Mouse (Mus musculus) heart, adult 10 weeks (tissue): ENCODE data around the gene Pkmyt1. TPM values are rescaled to one million over a fixed set of nuclear protein-coding genes. Genes with fewer than 3 reads are reported as not detected.

Source experiments
- polyA plus RNA-seq: library from polyadenylated mRNA; stranded (reverse); fragments of 350-450 nt; fragmentation: Illumina TruSeq; extraction: RNeasy Lipid Tissue Mini Kit (QIAGEN cat#74804); gene quantifications from one replicate; pipeline ENCODE4 v1.2.3, GENCODE M21; 2014; ENCODE audit warnings: low read depth, low replicate concordance

The Pkmyt1 gene
- polyA plus RNA-seq, result 2.4 TPM

DNA sequence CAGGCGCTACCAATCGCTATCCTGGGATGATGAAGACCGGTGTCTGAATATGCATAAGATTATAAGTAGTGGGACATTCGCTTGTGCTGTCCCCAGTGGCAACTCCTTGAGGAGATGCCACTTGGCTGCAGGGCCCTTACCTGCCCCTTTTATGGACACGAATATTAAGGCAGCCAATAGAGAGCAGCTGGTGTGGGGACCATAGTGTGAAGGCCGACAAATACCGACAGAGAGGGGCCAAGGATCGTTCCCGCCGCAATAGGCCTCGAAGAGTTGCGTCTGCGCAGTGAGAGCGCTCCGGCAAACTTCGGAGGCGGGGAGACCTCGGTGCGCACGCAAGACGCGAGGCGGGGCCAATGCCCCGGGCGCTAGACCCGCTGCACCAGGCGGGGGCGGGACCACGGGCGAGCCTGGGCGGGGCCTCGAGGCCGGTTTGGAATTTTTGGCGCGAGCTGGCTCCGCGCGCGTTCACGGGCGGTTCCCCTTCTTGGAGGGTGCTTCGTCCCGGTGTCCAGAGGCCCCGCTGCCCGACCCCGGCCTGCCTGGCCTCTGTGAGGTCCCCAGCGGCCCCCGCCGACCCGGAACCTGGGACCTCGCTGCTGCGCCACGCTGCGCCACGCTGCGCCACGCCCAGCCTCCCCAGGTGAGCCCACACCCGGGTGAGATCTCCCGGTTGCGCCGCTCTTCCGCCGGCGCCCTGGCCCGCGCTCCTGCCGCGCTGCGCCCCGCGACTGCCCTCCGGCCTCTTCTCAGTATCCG lies at the start of gene Pkmyt1:
Pkmyt1 (plus strand) TSS at position 338 of the 759 bp plus-strand sequence.

DNA sequence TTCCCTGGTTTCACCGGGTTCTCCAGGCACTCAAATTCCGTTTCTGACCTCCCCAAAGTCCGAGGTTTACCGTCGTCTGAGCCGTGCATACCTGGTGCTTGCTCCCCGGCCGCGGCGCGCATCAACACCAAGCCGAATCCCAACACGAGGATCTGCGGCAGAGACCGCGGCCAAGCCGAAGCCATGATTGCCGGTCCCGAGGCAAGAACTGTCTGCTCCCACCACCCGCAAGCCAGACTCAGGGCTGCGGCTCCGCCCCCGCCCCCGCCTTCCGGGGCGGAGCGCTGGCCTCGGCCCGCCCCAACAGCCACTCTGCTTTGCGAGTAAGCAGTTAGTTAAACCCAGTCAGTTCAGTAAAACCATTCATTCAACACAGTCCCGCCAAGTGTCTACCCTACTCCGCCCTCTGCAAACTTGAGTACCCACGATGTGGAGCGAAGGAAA lies 48.9 kb upstream of the Pkmyt1 start, which contains the start of gene Tnfrsf12a:
Tnfrsf12a (minus strand) TSS at position 233 of the 444 bp plus-strand sequence.

DNA sequence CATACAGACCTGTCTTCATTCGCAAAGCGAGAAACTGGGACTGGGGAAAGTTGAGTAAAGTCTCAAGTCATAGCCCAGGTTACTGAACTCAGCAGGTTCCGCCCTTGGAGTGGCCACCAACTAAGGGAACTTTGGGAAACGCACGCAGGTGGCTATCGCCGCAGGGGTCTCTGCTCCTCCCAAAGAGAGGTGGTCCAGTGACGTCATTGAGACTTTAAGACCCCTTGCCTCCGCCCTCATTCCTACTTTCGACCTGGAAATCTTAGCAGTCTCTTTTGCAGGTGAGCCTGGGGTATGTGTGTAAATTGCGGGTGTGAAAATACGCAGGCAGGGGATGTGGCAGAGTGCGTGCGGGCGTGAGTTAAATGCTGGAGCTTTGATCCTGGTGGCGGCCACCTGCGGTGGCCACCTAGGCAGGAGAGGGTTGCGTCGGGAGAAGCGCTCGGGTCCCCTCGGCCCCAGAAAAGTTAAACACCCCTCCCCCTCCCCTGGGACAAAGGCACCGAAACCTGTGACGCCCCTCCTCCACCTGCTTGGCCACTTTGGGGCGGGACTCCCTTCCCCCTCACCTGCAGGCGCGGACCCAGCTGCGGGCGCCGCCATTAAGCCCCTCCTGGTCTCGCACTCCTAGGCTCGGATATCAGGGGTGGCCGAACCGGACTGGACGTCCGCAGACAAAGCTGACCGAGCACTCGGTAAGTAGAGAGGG lies 46.9 kb upstream of the Pkmyt1 start, which contains the start of gene Cldn6:
Cldn6 (plus strand) TSS at position 123 of the 709 bp plus-strand sequence.

DNA sequence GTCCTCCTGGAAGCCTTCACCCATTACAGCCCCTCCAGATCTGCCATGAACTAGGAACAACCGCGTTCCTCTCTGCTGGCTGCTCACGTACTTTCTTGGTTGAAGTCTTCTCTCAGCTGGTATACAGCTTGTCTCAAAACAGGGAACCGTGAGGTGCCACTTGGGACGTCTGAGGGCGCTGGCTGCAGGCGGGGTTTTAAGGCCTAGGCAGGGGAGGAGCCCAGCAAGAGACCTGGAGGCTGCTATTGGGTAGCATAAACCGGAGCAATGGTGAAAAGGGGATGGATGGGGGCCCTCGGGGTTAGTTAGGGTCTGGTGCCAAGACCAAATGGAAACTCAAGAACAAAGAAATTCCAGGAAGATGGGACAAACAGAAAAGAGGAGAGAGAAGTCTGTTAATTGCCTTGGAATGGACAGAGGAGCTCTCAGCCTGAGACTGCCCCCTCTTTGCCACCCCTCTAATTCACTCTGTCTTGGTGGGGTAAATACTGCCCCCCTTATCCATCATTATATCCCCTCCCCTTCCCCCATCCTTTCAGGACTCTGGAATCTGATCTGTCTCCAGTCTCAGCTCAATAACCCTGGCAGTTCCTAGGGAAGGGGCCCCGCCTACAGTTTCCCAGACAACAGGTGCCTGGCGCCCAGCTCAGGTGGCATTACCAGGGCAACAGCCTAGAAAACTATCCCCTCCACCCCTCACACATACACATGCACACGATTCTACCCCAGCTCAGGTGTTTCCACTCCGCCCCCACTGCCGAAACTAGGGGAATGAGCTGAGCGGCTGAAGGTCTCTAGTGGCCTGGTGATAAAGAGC lies 42.1 kb upstream of the Pkmyt1 start, which contains the start of gene Cldn9:
Cldn9 (minus strand) TSS at position 171 of the 817 bp plus-strand sequence.

DNA sequence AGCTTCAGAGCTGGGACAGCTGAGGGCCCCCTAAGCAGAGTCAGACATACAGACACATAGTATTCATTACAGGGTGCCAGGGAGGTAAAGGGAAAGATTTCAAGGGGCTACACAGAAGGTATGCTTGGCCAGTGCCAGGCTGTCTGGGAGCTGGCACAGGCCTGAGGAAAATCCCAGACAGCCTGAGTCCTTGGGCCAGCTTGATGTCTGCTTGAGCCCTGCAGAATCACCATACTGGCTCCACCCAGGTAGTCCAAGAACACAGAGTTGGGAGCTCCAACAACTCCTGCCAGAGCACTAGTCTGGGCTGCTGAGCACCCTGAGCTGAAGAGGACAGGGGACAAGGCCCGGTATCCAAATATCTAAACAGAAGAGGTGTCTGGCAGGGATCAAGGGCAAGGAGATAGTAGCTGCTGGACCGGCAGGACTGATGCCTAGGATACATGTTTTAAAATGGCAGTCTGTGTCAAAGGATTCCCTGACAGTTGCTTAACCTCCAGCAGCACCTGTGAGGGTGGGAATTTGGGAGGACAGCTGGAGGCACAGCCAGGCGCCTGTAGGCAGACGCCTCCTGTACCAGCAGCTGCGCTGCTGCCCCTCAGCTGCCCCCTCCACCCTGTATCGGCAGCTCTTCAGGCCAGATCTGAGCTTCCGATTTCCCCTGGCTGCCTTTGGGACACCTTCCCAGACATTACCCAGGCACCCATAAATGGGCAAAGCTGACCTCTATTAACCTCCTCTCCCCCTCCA lies 3.6 kb upstream of the Pkmyt1 start, which contains the start of gene 1520401A03Rik:
1520401A03Rik (minus strand) TSS at position 408 of the 750 bp plus-strand sequence.

DNA sequence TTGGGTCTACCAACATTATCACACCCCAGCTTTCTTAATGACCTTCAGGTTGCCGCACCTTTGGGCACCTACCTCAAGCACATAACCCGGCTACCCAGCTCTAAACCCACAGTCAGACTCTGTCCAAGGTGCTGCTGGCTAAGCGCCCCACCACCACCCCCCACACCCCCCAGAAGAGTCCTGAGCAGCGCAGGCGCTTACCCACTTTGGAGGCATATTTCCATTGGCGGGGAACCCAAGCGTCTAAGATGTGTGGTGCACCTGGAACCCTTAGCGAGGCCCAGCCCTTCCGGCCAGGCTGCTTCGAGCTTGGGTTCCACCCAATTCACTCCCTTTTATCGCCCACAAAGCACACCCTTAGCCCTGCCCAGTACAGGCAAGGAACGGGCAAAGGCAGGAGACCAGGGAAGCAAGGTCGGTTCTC lies 14.5 kb downstream of the Pkmyt1 start, which contains the start of gene Paqr4:
Paqr4 (minus strand) TSS at position 270 of the 424 bp plus-strand sequence.

DNA sequence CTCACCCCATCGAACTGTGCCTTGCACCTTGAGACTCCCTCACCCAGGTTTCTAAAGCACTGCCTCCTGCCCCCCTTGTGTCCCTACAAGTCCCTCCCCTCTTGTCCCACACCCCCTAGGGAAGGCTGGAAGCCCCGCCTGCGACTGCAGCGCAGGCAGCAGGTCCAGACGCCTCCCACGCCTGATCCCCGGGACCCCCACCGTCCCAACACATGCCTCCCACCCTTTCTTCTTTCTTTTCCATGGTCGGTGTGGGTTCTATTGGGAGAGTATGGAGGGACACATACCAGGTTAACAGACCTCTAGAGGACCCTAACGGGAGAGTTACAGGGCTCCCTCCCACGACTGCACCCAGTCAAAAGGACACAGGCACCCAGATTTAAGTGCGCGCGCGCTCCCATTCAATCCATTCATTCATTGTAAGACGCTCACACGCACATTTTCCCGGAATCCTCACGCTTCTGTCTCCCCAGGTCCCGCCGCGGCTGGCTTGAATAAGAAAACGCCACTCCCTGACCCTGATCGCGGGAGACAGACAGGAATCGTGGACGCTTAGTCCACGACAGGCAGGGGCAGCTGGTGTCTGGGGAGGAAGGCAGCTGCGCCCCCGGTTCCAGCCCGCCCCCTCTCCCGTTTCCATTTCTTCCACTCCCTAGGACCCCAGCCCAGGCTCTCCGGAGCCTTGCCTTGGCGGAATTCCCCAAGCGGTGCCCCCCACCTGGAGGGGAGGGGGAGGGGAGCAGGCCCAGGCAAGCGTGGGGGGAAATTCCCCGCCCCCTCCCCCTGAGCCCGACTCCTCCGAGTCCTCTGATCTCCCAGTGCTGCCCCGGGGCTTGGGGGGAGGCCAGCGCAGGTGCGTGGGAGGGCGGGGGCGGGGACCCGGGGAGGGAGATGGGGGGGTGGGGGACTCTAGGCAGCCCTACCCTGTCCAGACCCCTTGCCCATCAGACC lies 19.4 kb downstream of the Pkmyt1 start, which contains the start of gene Kremen2:
Kremen2 (minus strand) TSS at position 533 of the 951 bp plus-strand sequence.

DNA sequence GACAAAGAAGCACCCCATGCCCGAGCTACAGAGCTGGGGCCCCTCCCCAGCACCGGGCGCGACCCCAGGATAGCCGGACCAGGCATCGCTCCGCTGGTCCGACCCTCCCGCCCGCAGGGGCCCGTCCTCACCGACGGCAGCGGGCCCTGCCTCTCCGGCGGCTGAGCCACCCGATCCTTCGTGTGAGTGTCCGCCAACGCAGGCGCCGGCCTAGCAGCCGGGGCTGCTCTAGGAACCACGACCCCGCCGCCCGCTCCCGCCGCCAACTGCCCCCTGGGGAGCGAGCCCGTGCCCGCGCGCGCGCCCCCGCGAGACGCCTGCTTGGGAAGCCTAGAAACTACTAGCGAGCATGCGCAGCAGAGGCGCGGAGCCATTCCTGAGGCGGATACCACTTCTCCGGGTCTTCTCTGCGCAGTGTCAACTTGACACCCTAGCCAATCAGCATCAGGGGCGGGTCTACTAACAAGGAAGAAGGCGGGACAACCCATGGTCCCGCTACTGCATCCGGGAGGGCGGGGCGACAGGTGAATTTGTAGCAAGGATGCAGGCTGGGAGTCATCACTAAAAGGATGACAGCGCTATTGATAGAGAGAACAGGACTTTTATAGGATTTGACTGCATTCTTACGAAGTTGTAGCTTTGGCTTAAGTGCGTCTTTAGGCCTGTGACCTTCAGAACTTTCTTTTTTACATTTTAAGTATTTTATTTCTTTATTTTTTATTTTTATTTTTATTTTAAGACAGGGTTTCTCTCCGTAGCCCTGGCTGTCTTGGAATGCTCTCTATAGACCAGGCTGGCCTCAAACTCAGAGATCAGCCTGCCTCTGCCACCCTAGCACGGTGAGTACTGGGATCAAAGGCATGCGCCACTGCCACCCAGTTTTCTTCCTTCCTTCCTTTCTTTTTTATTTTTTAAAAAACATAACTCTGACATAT lies 45.4 kb downstream of the Pkmyt1 start, which contains the start of gene Flywch1:
Flywch1 (minus strand) TSS at position 319 of the 935 bp plus-strand sequence.

DNA sequence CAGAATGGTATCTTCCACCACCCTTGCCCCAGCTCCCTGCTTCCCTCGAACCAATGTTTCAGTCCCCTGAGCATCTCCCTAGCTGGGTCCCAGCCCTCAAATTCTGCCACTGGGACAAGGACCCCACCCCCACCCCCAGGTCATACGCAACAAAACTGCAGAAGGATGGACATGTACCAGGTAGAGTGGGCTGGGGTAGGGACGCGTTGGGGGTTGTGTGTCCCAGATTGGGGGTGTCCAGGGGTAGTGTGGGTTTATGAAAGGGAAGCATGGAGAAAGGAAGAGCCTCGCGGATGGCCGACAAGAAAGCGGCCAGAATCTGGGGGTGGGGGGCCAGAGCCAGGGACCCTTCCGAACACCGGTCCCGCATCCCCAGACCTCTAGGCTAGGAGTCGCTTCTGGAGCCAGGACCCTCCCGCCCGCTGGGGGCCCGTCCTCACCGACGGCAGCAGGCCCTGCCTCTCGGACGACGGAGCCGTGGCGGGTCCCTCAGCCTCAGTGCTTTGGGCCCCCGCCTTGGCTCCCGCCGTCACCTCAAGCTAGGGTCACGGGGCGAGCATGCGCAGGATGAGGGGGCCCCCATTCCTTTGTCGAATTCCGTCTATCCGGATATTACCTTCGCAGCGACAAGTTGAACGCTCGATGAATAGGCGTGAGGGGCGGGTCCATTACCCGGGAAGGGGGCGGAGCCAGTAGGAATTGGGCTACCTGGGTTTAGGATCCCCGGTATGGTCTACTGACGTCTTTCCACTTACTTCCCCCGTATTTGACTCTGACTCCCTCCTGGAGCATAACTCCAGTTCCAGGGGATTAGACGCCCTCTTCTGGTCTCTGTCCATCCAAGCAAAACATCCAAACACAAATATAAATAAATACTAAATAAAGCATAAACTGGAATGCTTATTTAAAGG lies 59.7 kb downstream of the Pkmyt1 start, which contains the start of gene Flywch2:
Flywch2 (minus strand) TSS at position 521 of the 911 bp plus-strand sequence.

Other genes starting within 250 kb of the Pkmyt1 start
- not detected for gene Vmn2r117, start 246.6 kb upstream of the Pkmyt1 start, polyA plus RNA-seq
- gene Zfp213, start 162.1 kb upstream of the Pkmyt1 start, polyA plus RNA-seq, result 6.6 TPM
- gene Zfp13, start 126.8 kb upstream of the Pkmyt1 start, polyA plus RNA-seq, result 3.4 TPM
- gene Zscan10, start 125.5 kb upstream of the Pkmyt1 start, polyA plus RNA-seq, result not detected
- gene Mmp25, start 81.1 kb upstream of the Pkmyt1 start, polyA plus RNA-seq, result not detected
- not detected for gene Bicdl2, start 65.8 kb upstream of the Pkmyt1 start, polyA plus RNA-seq
- 301 TPM for gene Hcfc1r1, start 52.7 kb upstream of the Pkmyt1 start, polyA plus RNA-seq
- 12.5 TPM for gene Thoc6, start 52.5 kb upstream of the Pkmyt1 start, polyA plus RNA-seq
- gene Tnfrsf12a, start 48.9 kb upstream of the Pkmyt1 start, polyA plus RNA-seq, result 75.1 TPM
- not detected for gene Cldn6, start 47.1 kb upstream of the Pkmyt1 start, polyA plus RNA-seq
- gene Cldn9, start 42.3 kb upstream of the Pkmyt1 start, polyA plus RNA-seq, result not detected
- not detected for gene 1520401A03Rik, start 3.6 kb upstream of the Pkmyt1 start, polyA plus RNA-seq
- gene Paqr4, start 14.5 kb downstream of the Pkmyt1 start, polyA plus RNA-seq, result 21.4 TPM
- gene Kremen2, start 19.5 kb downstream of the Pkmyt1 start, polyA plus RNA-seq, result 0.34 TPM
- 40.5 TPM for gene Flywch1, start 45.3 kb downstream of the Pkmyt1 start, polyA plus RNA-seq
- 1.3 TPM for gene Flywch2, start 59.7 kb downstream of the Pkmyt1 start, polyA plus RNA-seq
- 201 TPM for gene Srrm2, start 64.2 kb downstream of the Pkmyt1 start, polyA plus RNA-seq
- 390 TPM for gene Elob, start 102.8 kb downstream of the Pkmyt1 start, polyA plus RNA-seq
- gene Prss33, start 109.7 kb downstream of the Pkmyt1 start, polyA plus RNA-seq, result not detected
- not detected for gene Prss32, start 117.5 kb downstream of the Pkmyt1 start, polyA plus RNA-seq
- gene Prss41, start 117.8 kb downstream of the Pkmyt1 start, polyA plus RNA-seq, result not detected
- not detected for gene Prss21, start 141.7 kb downstream of the Pkmyt1 start, polyA plus RNA-seq
- not detected for gene Dcpp1, start 154.5 kb downstream of the Pkmyt1 start, polyA plus RNA-seq
- gene Dcpp2, start 154.5 kb downstream of the Pkmyt1 start, polyA plus RNA-seq, result not detected
- gene Dcpp3, start 191.1 kb downstream of the Pkmyt1 start, polyA plus RNA-seq, result not detected
- gene Sbp, start 215.3 kb downstream of the Pkmyt1 start, polyA plus RNA-seq, result not detected
- not detected for gene Sbpl, start 228.9 kb downstream of the Pkmyt1 start, polyA plus RNA-seq